Comparison of ENCODE assay signal across 11 mouse cellular contexts in the genomic region with DNA sequence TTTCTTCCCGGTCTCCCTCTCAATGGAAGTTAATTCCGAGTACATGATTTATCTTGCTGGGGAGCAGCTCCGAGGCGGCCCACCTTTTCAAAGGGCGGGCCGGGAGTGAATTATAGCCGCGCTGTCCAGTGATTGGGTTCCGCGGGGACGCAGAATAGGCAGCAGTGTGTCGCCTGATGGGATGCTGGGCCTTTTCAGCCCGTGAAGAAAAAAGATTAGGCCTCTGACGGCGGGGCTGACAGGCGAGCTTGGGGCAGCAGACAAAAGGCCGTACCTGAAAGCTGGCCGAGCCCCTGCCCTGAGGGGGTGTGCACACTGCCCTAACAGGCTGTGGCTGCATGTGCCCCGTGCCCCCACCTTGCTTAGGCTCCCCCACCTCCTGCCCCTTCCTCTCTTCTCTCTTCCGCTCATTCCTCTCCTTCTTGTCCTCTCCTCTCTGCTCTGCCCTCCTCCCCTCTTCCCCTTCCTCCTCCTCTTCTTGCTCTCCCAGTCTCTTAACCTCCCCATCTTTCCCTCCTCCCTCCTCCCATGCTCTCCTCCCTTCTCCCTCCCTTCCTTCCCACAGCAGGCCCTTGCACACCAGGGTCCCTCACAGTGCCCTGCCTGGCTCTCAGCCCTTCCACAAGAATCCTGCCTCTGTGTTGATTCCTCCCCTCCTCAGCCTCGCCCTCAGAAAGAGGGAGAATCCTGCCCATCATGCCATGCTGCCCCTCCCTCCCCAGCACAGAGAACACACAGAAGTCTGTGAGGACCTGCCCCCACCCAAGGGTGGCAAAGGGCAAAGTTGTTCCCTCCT. TPM values are rescaled to one million over a fixed set of nuclear protein-coding genes. Genes with fewer than 3 reads are reported as not detected.
DNase-seq lines count a peak whose midpoint lies in the region; ATAC-seq lines count a peak whose summit lies in the region.
"Had no signal": no experiment of that assay in that cellular context is flagged by ENCODE, and none has a peak within 500 bp of the region (broad histone marks: within the 10 kb centered on the region; RNA-seq: fewer than 3 reads in every experiment).

No protein-coding gene starts in this region.

- no peak for DNase-seq in kidney, adult 9 months
- peak; percentile 69 for DNase-seq in embryonic facial prominence, embryonic 10.5 days (ENCODE audit: low spot score)
- no peak for DNase-seq in hindbrain, embryonic 14.5 days (ENCODE audit: low spot score)
- DNase-seq in cerebellum, postnatal 36 days, result no peak
- no peak for DNase-seq in thymus, postnatal 14 days
- DNase-seq in spleen, adult 18-20 months, result no peak
- DNase-seq: adrenal gland, postnatal 25 days; heart, postnatal 10 days; left cerebral cortex, postnatal 4 days had no signal

- H3K27me3 ChIP-seq in kidney, embryonic 16.5 days (ENCODE audit: insufficient read depth, low read length), result peaks cover 36% of the 10 kb centered on the region
- peaks cover 82% of the 10 kb centered on the region for H3K27me3 ChIP-seq in embryonic facial prominence, embryonic 10.5 days (replicated peaks; ENCODE audit: low read depth, poor library complexity, severe bottlenecking)
- H3K27me3 ChIP-seq in hindbrain, embryonic 14.5 days (ENCODE audit: control insufficient read depth, insufficient read depth, low read length), result peaks cover 13% of the 10 kb centered on the region
- H3K27me3 ChIP-seq in neural tube, embryonic 14.5 days (ENCODE audit: control insufficient read depth, insufficient read depth, low read length), result peaks cover 3% of the 10 kb centered on the region; the same call in 1 of the 2 replicates

- H3K9me3 ChIP-seq in kidney, embryonic 16.5 days (ENCODE audit: low read length), result no peaks in the 10 kb centered on the region
- H3K9me3 ChIP-seq in embryonic facial prominence, embryonic 10.5 days, result no peaks in the 10 kb centered on the region
- H3K9me3 ChIP-seq in hindbrain, embryonic 14.5 days (ENCODE audit: control insufficient read depth, low read length), result no peaks in the 10 kb centered on the region
- H3K9me3 ChIP-seq in neural tube, embryonic 14.5 days (ENCODE audit: control insufficient read depth, low read length), result no peaks in the 10 kb centered on the region

- H3K4me1 ChIP-seq in kidney, embryonic 16.5 days (ENCODE audit: insufficient read depth, low read length), result peaks cover 18% of the 10 kb centered on the region
- peaks cover 96% of the 10 kb centered on the region for H3K4me1 ChIP-seq in embryonic facial prominence, embryonic 10.5 days
- H3K4me1 ChIP-seq in hindbrain, embryonic 14.5 days (replicated peaks; ENCODE audit: control insufficient read depth, insufficient read depth, low read length), result peaks cover 36% of the 10 kb centered on the region
- H3K4me1 ChIP-seq in neural tube, embryonic 14.5 days (ENCODE audit: control insufficient read depth, insufficient read depth, low read length), result peaks cover 31% of the 10 kb centered on the region

- H3K9ac ChIP-seq in kidney, embryonic 16.5 days (replicated peaks; ENCODE audit: low read length), result no peak overlapping the region
- H3K9ac ChIP-seq in hindbrain, embryonic 14.5 days, result peak overlapping the region; percentile 43
- 0 out of 2 replicates have a peak overlapping the region, but pooled peaks have one; percentile 29 for H3K9ac ChIP-seq in neural tube, embryonic 14.5 days (replicated peaks; ENCODE audit: low read depth, low read length)

- no peak overlapping the region for H3K27ac ChIP-seq in kidney, embryonic 16.5 days (ENCODE audit: low read length)
- peak overlapping the region; percentile 83 for H3K27ac ChIP-seq in embryonic facial prominence, embryonic 10.5 days (replicated peaks)
- H3K27ac ChIP-seq in hindbrain, embryonic 14.5 days, result peak overlapping the region; percentile 66
- peak overlapping the region; percentile 63 for H3K27ac ChIP-seq in neural tube, embryonic 14.5 days (ENCODE audit: low read depth, low read length)

- H3K36me3 ChIP-seq in kidney, embryonic 16.5 days (ENCODE audit: insufficient read depth, low read length), result no peaks in the 10 kb centered on the region
- no peaks in the 10 kb centered on the region for H3K36me3 ChIP-seq in embryonic facial prominence, embryonic 10.5 days (replicated peaks)
- no peaks in the 10 kb centered on the region for H3K36me3 ChIP-seq in hindbrain, embryonic 14.5 days (replicated peaks; ENCODE audit: control insufficient read depth, insufficient read depth)
- H3K36me3 ChIP-seq in neural tube, embryonic 14.5 days (ENCODE audit: control insufficient read depth, insufficient read depth, low read length), result no peaks in the 10 kb centered on the region

- ATAC-seq in kidney, embryonic 16.5 days (ENCODE audit: low FRiP score, low TSS enrichment), result peak; percentile 28; the same call in 1 of the 2 replicates
- ATAC-seq in hindbrain, embryonic 14.5 days (ENCODE audit: low FRiP score), result peak; percentile 46; the same call in 1 of the 2 replicates
- peak; percentile 63 for ATAC-seq in neural tube, embryonic 14.5 days (ENCODE audit: low read depth)

- no peak overlapping the region for H3K4me2 ChIP-seq in kidney, embryonic 16.5 days (replicated peaks; ENCODE audit: low read depth, low read length)
- peak overlapping the region; percentile 24 for H3K4me2 ChIP-seq in hindbrain, embryonic 14.5 days (replicated peaks)
- H3K4me2 ChIP-seq in neural tube, embryonic 14.5 days (ENCODE audit: low read depth, low read length), result peak overlapping the region; percentile 14; the same call in 1 of the 2 replicates

- H3K4me3 ChIP-seq in kidney, embryonic 16.5 days (ENCODE audit: low read length), result no peak overlapping the region
- H3K4me3 ChIP-seq in embryonic facial prominence, embryonic 10.5 days, result peak overlapping the region; percentile 25; the same call in 1 of the 2 replicates
- no peak overlapping the region for H3K4me3 ChIP-seq in hindbrain, embryonic 14.5 days (replicated peaks; ENCODE audit: low read length)
- H3K4me3 ChIP-seq in neural tube, embryonic 14.5 days (ENCODE audit: low read depth, low read length), result no peak overlapping the region

- WGBS in kidney, embryonic 16.5 days, result 14% methylated on average over 21 of the region's 21 CpGs
- 17% methylated on average over 21 of the region's 21 CpGs for WGBS in embryonic facial prominence, embryonic 10.5 days
- 6% methylated on average over 21 of the region's 21 CpGs for WGBS in hindbrain, embryonic 14.5 days
- WGBS in neural tube, embryonic 14.5 days, result 5% methylated on average over 20 of the region's 21 CpGs

RNA-seq across cellular contexts. Expression of gene Prdm16, which starts 41.7 kb away (rescaled TPM):
- 22.3 and 24.7 TPM in 2 replicates for polyA plus RNA-seq in kidney, embryonic 16.5 days (2015; fragmentation: Nextera tagmentation; extraction: Ambion mirVana)
- 33.9 and 44.5 TPM in 2 replicates for polyA plus RNA-seq in embryonic facial prominence, embryonic 10.5 days (2016; fragmentation: Nextera tagmentation; extraction: Ambion mirVana)
- polyA plus RNA-seq in hindbrain, embryonic 14.5 days (2014; fragmentation: Nextera tagmentation; extraction: Ambion mirVana), result 13.2 and 15.6 TPM in 2 replicates
- 4.6 and 5.7 TPM in 2 replicates for polyA plus RNA-seq in neural tube, embryonic 14.5 days (2014; fragmentation: Nextera tagmentation; extraction: Ambion mirVana)
